Mouse (Mus musculus): ENCODE measurements around the gene Gm49336.

Gene Gm49336

DNA sequence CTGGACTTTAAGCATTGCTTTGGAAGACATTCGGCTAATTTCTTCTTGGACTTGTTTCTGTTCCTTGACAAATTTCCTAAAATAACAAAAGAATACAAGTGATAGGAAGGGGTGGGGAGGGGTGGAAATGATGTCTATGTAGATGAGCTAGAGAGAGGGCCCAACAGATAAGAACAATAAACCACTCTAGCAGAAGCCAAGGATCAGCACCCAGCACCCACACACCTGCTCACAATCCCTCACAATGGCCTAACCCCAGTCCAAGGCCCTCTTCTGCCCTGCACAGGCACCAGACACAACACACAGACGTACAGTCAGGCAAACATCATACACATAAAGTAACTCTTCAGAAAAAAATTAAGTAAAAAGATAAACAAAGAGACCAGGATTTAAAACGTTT lies 12.8 kb downstream of the Gm49336 start:
- no peak for DNase-seq (ENCODE audit: low spot score in 2 of 2)

DNA sequence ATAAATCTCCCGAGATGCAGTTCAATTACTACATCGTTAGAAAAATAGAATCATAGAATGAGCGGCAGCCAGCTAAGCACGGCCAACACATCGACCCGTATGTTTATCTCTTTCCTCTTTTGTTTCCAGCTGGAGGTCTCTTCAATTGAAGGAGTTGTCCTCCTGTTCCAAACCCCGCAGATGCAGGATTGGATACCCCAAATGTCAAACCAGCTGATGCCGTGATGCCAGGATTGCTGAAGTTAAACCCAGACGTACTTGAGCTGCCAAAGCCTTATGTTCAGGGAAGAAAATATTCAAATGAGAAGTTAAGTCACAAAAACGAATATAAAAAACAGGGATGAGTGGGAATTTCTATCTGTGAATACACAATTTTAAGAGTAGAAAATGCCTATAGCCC lies 31.4 kb downstream of the Gm49336 start:
- DNase-seq (ENCODE audit: low spot score in 2 of 2) = no peak

GRCm38 (mm10) chr14:60217616-60218015 lies 33.7 kb downstream of the Gm49336 start:
- DNase-seq (ENCODE audit: low spot score in 2 of 2) = no peak

- DNase-seq (ENCODE audit: low spot score in 2 of 2) = no peak
Observed at GRCm38 (mm10) chr14:60216125-60216524, 35.2 kb downstream of the Gm49336 start.

DNA sequence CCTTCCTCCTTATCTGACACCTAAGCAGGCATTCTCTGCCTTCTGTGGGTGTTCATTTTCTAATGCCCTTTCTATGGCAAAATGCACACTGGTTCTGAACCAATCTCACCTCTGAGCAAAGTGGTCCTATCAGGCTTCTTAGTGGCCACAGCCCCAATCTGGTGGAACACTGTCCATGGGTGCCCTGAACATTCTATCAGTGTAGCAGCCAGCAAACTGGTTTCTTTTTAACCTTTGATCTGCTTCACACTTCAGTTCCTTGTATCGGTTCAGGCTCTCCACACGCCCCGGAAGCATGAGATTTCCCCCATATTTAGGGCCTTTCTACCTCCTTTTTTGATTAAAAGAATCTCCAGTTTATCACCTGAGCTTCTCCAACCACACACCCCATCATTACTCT lies 36.3 kb downstream of the Gm49336 start:
- no peak for DNase-seq (ENCODE audit: low spot score in 2 of 2)

GRCm38 (mm10) chr14:60214040-60214439 lies 37.3 kb downstream of the Gm49336 start:
- DNase-seq (ENCODE audit: low spot score in 2 of 2) = no peak

GRCm38 (mm10) chr14:60209166-60209565 lies 42.1 kb downstream of the Gm49336 start:
- DNase-seq (ENCODE audit: low spot score in 2 of 2) = no peak

- no peak for DNase-seq (ENCODE audit: low spot score in 2 of 2)
Observed at GRCm38 (mm10) chr14:60204993-60205392, 46.3 kb downstream of the Gm49336 start.

DNA sequence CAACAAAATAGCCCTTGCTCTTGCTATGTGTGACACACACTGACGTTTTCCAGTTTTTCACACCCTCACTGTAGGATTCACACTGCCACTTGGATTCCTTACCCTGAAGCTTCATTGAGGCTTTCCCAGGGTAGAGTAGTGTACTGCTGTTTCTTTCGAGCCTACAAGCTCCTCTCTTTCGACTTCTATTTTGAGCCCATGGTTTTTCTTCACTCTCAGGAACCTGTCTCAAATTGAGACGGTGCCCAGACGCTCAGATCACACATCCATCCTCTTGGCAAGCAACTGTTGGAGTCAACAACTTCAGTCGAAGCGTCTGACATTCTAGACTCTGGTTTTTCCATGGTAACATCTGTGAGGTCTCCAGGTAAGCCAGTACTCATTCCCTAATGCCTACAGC lies 54.4 kb downstream of the Gm49336 start, which contains the start of gene Atp8a2:
Atp8a2 (minus strand) TSS at position 296 of the 400 bp plus-strand sequence.
- no peak for DNase-seq (ENCODE audit: low spot score in 2 of 2)

DNA sequence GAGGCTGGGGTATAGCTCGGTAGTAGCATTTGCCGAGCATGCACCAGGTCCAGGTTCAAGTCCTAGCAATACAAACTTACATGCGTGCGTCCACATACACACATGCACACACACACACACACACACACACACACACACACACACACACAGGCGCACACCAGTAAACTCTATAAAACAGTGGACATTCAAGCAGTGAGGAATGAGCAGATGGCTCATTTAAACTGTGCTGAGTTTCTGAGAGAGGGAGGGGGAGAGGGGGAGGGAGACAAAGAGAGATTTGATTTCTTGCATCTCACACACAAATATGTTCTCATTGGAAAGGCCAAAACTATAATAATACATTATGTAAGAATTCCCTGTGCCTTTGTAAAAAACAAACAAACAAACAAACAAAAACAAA lies 55.3 kb downstream of the Gm49336 start:
- DNase-seq (ENCODE audit: low spot score in 2 of 2) = no peak

DNA sequence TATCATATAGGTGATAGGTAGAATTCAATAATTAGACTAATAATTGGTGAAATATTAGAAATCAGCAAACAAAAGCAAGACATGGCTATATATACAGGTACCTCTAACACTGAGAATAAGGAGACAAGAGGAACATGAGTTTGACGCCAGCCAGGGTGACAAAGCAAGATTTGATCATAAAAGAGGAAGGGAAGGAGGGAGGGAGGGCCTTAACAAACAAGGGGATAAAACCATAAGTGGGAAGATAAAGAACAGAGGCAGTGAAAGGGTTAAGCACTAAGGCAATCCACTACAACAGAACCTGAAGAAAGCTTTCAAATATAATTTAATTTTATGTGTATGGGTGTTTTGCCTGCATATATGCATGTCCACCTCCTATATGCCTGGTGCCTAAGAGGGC lies 56.7 kb downstream of the Gm49336 start:
- no peak for DNase-seq (ENCODE audit: low spot score in 2 of 2)

DNA sequence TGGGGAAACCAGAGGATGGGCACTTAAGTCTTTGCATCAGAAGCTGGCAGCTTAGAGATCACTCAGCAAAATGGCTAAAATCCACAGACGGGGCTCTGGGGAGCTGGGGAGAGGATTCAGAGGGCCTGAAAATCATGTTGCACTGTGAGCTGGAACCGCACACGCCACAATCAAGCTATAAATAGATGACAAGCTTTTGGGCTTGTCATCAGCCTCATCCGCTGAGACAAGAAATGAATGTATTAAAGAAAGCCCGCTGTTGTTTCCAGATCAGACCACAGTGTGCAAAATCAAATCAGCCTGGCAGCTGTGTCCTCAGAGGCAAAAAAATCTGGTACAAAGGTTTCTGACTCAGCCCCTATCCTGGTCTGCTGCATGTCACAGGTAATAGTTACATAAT lies 61.5 kb downstream of the Gm49336 start:
- no peak for DNase-seq (ENCODE audit: low spot score in 2 of 2)

DNA sequence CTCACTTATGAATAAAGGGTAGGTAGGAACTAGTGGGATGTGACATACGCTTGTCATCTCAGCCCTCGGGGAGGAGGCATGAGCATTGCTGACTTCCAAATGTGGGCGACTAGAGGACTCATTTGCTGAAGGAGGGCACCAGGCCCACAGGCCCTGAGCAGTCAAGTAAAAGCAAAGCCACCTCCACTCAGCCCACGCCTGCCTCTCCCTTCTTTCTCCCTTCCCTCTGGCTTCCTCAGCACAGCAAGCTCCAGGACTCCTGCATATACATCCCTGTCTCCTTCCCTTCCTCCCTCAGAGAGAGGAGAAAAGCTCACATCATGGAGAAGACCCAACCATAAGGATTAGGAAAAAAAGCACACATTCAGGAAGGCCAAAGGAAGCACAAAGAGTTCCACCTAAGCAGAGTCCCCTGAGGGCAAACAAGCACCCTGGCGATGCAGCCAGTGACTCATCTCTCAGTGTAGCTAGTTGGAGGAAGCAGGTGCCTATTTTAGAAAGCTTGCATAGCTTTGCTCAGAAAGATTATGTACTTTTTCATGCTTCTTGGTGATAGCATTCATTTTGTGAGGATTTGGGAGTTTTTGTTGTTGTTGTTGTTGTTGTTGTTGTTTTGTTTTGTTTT lies 63.0 kb downstream of the Gm49336 start:
- no peak for DNase-seq (ENCODE audit: low spot score in 2 of 2)

DNA sequence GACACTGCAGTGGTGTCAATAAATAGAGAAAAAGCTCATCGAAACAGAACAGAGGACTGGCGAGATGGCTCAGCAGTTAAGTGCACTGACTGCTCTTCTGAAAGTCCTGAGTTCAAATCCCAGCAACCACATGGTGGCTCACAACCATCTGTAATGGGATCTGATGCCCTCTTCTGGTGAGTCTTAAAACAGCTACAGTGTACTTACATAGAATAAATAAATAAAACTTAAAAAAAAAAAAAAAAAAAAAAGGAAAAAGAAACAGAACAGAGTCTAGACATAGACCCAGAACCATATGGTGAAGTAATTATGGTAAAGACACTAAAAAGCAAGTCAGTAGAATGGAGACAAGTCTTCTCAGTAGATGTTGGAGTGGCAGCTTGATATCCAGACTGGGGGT lies 70.0 kb downstream of the Gm49336 start:
- DNase-seq (ENCODE audit: low spot score in 2 of 2) = no peak

DNA sequence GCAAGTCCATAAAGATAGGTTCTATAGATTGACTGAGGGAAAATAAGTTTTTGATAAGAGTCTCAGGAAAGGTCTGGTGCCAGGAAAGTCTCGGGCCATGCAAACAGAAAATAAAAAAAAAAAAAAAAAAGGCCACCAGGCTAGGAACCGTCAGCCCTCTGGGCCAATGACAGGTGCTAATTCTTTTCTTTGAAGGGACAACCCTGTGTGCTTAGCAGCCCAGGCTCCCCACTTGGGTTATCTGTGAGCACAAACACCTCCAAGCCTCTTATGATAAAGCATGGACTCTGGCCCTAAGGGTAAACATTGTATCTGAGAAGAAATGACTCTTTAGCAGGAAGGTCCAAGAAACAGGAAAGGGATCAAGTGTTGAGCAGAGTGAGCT lies 72.7 kb downstream of the Gm49336 start:
- DNase-seq (ENCODE audit: low spot score in 2 of 2) = no peak

DNA sequence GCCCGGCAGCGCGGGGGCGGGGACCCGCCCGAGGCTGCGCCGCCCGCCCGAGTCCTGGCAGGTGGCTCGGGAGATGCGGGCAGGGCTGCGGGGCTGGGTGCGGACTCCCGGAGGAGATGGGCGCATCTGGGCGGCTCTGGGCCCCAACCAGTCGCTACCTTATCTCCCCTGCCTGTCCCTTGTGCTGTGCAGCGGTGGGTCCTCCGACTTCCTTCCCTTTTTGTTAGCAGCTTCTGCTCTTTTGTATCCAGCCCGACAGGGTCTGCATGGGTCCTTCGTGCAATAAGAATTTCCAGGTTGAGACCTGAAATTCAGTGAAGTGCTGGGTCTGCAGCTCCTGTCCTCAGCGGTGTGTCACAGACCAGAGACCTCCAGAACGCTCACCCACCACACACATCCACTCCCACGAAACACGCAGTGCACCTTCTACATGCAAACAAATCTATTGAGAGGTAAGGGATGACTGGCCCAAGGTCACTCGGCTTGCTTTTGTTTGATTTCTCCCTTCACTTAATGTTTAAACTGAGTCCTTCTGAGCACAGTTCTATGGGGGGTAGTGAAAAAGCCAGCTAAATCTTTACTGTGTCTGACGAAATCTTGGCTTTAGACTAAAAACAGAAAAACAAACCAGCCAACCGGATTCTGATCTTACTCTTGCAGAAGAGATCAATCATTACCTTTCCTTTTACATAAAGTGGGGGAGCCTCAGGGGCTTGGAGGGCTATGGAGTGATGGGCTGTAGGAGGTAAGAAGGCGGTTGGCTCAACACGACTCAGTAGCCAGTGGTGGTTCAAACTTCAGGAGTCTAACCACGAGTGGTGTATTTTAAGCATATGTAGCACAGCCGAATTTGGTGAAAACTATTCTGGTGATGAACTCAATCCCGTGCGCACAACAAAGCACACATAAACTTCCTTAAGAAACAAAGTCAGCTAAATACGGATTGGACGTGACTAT lies 73.4 kb downstream of the Gm49336 start:
- DNase-seq (ENCODE audit: low spot score in 2 of 2) = peak in 1 of 2 experiments; percentile 29

DNA sequence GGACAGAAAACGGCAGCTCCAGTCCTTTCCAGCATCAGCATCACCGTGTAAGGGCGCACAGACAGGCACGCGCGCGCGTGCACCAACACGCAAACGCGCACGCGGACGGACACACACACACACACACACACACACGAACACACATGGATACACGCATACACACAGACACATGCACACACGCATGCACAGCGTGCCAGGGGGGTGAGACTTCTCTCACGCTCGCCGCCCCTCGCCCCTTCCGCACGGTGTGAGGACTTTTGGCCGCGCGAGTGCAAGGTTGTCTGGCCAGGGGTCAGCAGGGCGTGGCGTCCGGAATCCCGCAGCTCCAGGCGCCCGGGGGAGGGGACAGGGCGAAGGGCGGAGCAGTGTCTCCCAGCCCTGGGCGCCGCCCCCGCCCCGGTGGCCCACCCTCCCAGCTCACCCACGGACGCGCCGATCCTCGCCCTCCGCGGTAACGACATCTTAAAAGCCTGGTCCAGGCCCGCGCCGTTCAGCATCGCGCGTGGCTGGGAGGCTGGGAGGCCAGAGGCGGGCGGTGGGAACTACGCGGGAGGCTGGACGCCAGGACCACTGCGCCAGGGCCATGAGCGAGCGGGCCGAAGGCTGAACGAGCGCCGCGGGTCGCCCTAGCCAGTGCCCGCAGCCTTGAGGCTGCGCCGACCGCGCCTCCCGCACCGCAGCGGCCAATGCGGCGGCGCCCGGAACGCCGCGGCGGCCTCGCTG lies 74.3 kb downstream of the Gm49336 start:
- peak; percentile 52 to 53 for DNase-seq (ENCODE audit: low spot score in 2 of 2)

DNA sequence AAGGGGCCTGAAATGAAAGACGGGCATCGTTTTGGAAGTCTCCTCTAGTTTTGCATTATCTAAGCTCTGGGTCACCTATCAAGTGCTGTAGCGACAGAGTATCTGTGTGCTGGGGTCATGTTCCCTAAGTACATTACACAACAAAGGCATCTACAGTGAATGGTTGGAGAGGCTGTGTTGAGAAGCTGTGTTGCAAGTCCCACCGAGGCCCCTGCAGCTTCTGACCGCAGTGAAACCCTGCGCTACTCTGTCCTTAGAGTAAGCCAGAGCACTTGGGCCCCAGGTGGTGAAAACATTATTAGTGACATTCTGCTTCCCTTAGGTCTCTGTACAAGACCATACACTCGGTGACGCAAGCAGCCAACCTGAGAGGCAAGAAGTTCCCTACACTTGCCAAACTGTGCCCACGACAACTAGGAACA lies 74.8 kb downstream of the Gm49336 start:
- peak in 1 of 2 experiments; percentile 7 for DNase-seq (ENCODE audit: low spot score in 2 of 2)

DNA sequence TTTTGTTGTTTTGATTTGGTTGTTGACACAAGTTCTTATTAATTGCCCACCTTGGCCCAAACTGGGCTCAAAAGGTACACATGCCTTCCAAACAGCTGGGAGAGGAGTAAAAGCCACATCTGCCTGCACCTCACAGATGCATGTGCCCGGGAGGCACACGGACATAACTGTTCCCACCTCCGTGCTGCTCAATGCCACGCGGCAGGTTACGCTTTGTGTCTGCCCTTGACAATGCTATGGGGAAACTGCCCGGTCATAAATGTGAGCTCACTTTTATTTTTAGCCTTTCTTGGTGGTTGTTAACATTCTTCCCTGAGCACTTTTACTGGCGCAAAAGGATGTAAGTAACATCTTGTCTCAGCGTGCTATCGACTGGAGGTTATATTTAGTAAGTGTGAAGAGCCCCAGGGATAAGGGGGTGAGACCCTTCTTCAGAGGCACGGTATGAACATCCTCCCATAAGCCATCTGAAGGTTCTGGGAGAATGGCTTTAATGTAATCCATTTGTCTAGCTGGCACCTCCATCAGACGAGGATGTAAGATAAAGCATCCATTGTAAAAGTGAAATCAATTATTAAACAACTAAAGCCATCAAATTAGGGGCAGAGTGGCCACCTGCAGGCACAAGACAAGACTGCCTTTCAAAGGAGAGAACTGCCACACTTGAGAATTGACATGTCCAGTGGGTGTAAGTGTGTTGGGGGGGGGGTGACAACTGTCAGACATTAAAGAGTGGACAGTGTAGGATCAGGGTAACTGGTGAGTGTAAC lies 78.8 kb downstream of the Gm49336 start:
- DNase-seq (ENCODE audit: low spot score in 2 of 2) = no peak

GRCm38 (mm10) chr14:60170845-60171610 lies 80.3 kb downstream of the Gm49336 start:
- DNase-seq (ENCODE audit: low spot score in 2 of 2) = no peak

DNA sequence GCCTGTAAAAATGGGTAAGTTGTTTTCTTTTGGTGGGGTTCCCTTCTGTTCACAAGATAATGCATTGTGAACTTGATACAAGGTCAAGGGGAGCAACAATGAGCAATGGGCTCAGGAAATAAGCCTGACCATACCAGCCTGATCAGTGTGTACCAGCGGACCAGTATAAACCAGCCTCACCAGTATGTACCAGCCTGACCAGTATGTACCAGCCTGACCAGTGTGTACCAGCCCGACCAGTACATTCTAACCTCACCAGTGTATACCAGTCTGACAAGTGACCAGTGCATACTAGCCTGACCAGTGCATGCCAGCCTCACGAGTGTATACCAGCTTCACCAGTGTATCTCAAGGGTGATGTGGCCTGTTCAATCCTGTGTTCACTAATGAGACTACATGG lies 87.9 kb downstream of the Gm49336 start:
- DNase-seq (ENCODE audit: low spot score in 2 of 2) = no peak
